Mouse (Mus musculus) T-helper 17 cell (primary cell): Measurements from ENCODE around the gene Chdh.

Source experiments
- in situ Hi-C, 2 experiments: fragments of 300-600 bp; cut with MboI, MseI; formaldehyde crosslinking; loops; 1 replicate in 1 of 2; 2 replicates in 1 of 2; pipeline ENCODE4 v1.15.1; 2025; ENCODE audit warnings: high pct_unique_total_duplicates in 2 of 2

The Chdh gene

DNA sequence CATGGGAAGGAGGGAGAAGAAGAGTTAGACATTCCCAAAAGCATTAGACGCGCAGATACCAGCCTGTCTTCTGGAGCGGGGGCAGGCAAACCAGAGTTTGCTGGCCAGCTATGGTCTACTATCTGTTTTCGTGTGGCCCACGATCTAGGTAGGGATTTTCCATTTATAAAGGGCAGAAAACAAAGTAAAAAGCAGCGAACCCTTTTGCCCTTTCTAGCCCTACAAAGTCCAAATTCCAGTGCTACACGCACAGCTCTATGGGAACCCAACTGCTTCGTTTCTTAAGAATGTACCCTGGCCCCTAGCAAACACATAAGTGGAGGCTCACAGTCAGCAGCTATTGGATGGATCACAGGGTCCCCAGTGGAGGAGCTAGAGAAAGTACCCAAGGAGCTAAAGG, 41.5 kb downstream of the Chdh start:
- in situ Hi-C loops = no loop called here

DNA sequence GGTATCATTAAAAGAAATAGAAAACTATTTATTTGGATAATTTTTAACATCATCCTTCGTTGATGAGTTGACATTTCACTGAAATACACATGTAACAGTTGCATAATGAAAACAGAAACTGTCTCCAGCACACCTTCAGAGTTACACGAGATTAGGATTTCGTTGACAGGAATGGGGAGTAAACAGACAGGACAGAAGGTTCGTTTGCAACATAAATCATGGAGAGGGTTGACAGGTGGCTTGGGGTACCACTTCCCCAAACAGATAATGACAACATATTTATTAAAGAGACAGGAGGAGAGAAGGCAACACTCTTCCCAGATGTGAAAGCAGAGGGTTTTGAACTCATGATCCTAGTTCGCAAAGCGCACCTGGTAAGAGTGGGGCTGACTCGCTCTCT, 46.1 kb downstream of the Chdh start:
- in situ Hi-C loops = no loop called here

DNA sequence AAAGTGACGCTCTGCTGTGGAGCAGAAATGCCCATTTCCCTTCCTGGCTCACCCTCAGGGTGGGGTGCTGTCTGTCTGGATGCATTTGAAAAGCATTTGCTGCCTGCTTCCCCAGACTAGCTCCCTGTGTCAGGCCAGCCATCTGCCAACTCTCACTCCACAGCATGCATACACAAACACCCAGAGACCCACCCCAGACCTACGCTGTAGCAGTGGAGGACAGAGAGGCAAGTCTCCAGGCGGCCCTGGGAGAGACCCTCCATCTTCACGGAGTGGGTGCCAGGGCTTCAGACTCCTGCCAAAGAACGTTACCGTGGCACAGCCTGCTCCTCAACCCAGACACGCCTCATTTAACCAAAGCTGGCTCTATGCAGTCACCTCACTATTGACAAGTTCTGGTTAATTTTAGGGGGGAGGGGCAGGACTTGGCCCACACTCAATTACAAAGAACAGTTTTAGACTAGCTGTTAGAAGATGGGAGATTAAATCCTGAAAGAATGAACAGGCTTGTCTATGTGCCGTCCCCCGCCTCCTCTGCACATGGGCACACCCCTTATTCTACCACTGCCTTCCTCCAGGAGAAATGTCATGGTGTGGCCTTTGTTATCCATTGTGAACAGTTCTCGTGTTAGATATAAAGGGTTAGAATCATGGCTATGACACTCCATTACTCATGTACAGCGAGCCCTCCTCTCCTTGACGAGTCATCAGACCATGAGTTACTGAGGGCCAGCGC, 47.4 kb downstream of the Chdh start:
- in situ Hi-C loops = no loop called here

DNA sequence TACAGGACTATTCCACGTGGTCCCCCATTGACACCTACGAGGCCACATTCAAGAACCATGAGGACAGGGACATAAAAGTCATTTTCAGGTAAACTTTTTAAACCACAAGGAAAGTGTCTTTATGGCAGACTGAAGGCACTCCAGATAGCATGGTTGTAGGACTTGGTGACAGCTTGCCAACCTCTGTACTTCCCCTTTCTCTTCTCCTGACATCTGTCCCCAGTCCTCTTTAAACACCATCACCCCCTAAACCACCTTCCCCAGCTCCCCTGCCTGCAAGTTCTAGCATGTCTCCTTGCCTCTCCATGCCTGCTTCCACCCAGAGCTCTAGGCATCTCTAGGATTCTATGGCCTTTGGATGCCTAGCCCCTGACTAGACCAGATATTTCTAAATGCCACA, 56.0 kb downstream of the Chdh start:
- in situ Hi-C loops = no loop called here

DNA sequence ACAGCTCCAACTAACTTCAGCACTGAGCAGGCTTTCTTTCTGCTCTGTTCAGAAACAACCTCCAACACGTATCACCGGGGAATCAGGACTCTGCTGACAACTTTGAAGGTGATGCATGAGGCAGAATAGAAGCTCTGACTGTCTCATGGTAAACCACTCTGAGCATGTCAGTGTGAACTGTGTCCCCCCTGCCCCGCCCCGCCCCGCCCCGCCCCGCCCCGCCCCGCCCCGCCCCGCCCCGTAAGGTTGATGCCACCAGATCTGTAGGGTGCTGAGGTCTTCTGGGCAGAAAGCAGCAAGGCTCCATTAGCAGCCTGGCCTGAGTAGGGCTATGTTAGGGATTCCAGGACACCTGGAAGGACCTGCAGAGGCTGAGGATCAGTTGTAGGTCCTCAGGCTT, 57.9 kb downstream of the Chdh start:
- in situ Hi-C loops = no loop called here

DNA sequence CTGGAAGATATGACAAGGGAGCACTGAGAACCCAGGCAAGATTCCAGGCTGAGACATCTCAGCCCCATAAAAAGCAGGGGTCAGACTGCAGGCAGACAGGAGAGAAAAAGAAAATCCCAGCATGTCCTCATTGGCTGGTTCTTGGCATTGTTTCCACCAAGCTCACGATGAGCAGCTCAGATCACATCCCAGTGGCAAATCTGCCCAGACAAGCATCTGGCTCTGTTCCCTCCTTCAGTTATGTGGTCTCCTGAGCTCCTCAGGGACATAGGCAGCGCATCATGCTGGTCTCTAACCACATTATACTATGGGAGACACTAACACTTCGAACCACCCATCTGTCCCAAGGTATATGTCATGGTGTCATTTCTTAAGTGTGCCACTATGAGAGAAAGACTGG, 59.7 kb downstream of the Chdh start:
- in situ Hi-C loops = no loop called here

DNA sequence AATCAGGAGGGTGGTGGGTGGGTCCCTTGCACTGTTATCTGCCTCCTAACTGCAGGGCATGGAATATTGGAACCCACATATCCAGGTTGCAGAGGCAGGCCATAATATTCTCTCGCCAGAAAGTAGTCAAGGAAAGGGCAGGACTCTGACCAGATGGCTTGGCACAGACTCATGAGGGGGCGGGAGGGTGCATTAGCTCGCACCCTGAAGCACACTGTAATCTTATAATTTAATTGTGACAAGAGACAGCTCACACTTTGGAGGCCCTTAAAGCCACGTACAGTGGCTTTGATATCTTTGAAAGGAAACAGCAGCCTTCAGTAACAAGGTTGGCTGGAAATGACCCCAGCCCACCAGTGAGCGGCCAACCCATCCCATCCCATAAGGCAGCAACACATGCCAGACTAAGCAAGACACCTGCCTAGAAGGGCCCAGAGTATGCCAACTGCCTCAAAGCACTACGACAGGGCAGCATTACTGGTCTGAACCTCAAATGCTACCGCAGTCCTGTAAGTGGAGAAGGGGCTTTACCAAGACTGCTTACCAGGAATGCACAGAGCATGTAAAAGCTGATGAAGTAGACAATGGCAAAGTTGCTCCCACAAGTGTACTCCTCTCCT, 66.6 kb downstream of the Chdh start:
- in situ Hi-C loops = no loop called here

DNA sequence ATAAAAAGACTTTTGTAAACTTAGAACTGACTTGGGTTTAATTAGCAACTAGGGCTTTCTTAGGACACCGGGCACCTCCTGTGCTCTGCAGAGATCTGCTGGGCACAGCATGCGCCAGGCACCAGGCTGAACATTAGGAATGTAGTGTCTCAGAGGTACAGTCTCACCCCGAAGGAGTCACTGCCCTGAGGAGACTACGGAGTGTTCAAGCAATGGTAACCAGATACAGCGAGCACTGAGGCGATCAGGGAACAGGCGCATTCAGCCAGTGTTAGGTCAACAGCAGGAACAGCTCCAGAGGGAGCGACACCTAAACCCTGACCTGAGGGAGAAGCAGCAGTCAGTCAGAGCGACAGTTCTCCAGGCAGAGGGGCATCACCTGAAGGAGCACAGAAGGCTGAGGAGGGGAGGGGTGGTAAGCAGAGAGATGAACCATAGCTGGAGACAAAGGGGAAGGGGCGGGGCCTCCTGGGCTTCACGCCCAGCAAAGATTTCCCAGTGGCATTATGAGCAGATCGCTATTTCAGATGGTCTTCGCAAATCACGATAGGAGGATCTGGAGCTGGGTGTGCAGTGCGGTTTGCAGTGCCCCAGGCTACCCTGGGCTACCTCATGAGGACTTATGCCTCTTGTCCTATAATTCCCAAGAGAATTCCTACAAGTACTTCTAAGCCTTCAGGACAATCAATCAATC, 69.4 kb downstream of the Chdh start:
- in situ Hi-C loops = no loop called here

DNA sequence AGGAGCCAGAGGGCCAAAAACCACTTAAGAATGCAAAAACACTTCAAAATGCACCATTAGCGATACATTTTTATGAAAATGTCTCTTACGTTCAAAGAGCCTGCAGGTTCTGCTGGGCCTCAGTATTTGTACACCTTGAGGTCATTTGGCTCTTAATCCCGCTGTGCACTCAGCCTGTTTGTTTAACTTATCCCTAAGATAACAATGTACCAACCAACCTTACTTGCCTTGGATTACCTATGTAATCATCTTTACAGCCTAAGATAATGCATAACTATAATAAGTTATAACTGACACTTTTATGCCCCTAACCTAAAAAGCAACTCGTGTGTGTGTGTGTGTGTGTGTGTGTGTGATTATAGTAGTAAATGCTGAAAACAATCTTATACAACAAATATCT, 70.9 kb downstream of the Chdh start:
- in situ Hi-C loops = no loop called here
